Mouse (Mus musculus) thymus, postnatal 25 days (tissue): Measurements from ENCODE around the gene Shisa5.
A peak's percentile ranks its signal among the peaks of the same experiment; 100 is the strongest.

Source experiments
- DNase-seq: peaks from one replicate; pipeline ENCODE4 v3.0.0; 2022

The Shisa5 gene

DNA sequence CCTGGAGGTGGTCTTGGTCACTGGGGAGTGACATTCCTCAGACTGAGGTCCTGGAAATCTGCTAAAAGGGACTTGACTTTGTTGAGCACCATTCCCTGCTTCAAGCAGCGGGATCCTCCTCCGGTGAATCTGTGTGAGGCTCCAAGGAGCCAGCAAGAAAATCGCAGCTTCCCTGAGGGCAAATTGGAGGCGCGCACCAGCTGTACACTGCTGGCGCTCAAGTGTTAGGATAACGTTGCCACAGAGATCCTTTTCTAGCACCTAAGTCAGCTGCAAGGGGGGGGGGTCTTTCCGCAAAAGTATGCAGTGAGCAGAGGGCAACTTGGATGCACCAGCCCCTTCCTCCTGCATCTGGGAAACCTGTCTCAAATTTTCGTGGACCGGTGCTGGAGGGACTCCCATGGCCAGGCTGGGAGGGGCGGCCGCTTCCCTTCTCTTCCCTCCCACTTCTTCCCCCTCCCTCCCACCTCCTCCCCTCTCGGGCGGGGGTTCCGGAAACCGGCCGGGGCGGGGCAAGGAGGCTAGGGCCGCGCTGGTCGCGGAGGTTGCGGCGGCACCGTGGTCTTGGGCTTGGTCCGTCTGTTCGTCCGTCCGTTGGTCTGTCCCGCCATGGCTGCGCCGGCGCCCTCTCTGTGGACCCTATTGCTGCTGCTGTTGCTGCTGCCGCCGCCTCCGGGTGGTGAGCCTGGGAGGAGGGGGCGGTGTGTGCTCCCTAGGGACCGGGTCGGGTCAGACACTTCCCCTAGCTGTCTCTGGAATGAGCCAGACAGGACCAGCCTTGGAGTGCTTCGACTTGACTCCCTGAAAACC, at the start of gene Shisa5:
Shisa5 (plus strand) TSS at position 480 of the 810 bp plus-strand sequence.
- DNase-seq: peak; percentile 80

DNA sequence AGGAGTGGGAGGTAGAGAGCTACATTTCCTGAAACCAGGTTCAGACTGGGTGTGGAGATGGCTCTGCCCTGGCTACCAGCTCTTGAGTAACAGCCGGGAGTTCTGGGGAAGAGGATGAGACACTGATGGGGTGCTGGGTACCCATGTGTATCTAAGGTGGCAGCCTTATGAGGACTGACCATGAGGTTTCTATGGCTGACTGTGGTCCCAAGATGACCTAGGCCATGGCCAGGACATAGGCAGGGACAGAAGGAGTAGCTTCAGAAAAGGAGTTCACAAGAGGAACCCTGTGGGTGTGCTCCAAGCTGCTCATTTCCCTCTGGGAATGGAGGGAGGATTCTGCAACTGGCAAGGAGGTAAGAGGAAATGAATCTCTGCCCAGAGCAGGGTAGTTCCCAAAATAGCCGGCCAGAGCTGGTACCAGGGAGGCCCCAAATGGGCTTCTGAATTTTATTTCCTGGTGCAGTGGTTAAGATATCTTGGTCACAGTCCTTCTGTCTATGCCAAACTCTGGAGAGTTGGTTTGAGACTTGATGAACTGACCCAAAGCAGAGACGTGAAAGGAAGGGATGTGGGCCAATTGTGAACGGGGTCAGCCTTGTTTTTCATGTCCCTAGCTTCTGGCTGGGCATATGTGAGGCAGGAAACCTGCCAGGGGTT, 48.4 kb upstream of the Shisa5 start:
- no peak for DNase-seq

DNA sequence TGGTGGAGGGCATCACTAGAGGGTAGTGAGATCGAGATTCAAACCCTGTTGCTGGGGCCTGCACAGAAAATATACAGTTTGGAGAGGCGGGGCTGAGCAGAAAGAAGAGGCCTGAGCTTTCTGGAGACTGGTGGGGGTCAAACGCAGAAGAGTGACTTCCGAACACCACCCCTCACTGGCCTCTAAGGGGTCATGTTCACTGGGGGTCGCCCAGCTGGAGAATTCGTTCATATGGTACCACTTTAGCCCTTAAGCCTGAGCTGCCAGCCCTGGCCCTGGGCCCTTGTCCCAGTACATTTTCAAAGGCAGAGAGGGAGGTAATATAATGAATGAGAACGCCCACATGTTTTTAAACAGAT, 47.9 kb upstream of the Shisa5 start:
- no peak for DNase-seq

DNA sequence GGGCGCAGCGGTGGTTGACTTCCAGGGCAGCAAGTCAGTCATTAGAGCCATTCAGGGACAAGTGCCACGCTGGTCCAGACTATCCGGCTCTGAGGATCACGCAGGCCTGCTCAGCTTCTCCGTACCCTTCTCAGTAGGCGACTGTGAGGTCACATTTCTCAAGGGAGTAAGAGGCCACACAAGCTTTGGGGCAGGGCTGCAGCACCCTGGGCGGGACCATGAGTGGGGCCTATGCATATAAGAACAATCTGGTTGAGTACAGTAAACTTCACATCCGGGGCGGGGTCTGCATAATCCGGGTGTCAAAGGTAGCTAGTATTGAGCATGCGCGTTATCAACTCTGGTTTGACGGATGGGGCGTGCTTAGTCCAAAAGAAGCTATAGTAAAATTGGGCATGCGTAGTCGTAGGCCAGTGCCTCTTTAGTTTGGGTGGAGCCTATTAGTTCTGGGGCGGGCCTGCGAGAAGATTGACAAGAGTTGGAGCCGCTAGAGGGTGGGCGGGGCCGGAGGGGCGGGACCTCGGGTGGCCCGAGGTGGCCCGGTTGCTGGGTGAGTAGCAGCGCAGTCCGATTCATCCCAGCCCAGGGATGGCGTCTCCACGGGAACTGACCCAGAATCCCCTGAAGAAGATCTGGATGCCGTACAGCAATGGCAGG, 46.8 kb upstream of the Shisa5 start, which contains the start of gene Pfkfb4:
Pfkfb4 (plus strand) TSS at position 351 of the 657 bp plus-strand sequence.
- peak; percentile 91 for DNase-seq

DNA sequence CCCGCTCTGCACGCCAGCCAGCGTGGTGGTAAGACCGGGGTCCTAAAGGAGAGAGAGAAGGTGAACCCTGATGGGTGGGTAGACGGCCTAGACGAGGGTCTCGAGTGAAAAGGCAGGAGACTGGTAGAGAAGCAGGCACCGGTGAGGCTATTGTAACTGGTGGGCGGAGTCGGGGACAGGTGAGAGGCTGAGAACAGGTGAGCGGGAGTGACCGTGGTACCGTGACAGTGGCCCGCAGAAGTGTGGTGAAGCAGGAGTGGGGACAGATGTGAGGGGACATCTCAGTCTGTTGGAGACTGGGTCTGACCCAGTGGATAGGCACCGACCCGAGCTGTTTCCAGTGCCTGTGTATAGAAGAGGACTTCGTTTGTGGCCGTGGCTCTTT, 46.3 kb upstream of the Shisa5 start:
- DNase-seq: no peak

DNA sequence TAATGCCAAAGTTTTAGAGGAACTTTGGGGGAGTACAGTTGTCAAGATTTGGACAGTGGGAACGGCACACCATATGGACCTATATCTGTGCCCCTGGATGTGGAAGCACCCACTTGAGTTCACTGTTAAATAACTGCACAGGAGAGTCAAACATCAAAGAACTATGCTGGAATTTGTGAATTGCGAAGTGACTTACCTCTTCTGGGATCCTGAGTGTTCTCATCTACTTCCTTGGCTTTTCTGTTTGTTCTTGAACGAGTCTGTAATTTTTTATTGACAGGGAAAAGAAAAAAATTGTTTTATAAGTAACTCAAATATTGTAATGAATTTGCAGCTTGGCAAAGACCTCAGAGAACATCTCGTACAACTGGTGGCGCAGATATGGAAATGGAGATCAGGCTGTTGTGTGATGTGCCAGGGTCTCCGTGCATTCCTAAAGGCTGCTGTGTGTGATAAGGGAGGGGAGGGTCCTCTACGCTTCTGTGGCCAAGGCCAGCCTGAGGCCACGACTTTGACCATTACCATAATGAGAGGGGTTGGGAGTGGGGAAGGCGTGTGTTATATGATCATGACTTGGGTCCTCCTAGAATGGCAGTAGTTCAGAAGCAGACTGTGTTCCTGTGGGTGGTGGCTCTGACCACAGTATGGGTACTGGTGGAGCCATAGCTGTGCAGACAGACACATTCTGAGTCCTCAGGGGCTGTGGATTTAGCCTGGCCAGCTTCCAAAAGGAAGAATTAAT, 45.6 kb upstream of the Shisa5 start:
- no peak for DNase-seq

DNA sequence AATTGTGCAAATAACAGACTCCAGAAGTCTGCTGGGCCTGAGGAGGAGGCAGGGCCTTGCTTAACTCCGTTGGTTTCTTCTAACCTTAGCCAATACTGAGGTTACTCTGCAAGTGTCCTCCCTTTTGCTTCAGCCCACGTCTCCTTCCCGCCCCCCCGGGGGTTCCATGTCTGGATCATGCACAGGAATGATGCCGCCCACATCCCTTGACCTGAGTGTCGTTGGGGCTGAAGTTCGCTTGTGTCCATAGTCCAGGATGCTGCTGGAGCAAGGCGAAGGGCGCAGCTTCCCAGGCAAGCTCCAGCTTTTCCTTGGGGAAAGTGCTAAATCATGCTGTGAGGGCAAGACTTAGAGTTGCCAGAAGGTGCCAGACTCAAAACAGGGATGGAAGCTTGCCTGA, 42.0 kb upstream of the Shisa5 start:
- DNase-seq: no peak

DNA sequence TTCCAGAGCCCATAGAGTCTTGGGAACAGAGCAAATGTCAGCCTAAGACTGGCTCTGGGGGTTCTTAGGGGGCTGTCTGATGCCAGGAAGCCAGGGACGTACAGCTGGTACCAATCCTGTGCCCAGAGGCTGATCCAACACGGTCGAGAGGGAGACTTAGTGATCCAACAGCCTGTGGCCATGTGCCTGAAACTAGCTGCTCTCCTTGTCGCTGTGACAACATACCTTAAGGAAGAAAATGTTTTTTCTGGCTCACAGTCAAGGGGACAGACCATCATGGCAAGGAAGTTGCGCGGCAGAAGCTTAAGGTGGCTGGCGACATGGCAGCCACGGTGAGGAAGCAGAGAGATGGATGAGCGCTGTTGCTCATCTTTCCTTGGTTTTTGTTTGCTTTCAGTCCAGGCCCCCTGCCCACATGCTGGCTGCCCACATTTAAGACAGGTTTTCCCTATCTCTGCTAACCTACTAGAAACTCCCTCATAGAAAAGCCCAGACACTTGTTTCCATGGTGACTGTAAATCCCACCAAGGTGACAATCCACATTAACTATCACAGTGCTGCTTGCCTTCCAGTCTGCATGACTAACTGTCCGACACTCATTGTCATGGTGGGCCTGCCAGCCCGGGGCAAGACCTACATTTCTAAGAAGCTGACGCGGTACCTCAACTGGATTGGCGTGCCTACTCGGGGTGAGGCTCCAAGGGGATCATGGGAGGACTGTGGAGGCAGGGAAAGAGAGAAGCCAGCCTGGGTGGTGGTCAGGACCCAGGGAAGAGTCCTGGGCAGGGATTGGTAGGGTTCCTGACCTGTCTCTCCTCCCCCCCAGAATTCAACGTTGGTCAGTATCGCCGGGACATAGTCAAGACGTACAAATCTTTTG, 39.8 kb upstream of the Shisa5 start:
- DNase-seq: no peak

DNA sequence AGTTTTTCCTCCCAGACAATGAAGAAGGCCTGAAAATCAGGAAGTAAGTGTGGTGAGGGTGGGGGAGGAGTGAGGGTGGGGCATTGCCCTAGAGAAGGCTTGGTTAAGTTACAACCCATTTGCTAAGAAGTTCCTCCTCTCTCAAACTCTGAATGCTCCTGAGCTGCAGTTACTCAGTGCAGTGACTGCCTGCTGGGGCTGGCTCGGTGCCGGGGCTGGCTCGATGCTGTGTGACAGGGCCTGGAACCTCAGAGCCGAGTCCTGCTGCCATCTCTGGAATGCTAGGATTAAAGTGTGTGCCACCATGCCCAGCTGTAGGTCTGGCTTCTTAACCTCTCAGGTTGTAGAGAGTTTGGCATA, 39.2 kb upstream of the Shisa5 start:
- DNase-seq: no peak

DNA sequence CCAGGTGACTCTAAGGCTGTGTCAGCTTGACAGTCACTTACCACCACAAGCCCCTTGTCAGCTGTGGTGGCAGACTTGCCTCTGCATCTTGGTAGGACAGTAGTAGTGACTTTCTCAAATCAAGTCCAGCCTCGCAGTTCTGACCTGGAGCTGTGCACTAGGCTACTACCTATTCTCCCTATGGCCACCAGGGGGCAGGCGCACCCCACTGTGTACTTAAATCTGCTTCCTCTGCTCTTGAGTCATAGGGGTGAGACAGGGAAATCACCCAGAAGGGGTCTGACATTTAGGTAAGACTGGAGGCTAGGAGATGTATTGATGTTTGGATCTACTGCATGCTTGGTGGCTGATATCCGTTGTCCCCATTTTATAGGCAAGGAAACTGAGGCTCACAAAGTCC, 37.6 kb upstream of the Shisa5 start:
- DNase-seq: peak; percentile 65

DNA sequence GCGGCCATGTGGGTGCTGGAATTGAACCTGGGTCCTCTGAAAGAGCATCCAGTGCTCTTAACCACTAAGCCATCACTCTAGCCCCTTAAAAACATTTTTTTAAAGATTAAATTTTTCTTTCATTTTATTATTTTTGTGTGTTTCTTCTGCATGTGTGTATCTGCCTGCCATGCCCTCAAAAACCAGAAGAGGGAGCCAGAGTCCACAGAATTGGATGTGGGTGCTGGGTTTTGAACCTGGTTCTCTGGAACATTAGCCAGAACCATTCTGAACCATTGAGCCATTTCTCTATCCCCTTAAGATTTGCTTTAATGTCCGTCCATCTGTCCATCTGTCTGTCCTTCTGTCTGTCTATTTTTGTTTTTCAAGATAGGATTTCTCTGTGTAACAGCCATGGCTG, 35.2 kb upstream of the Shisa5 start:
- DNase-seq: peak; percentile 53

DNA sequence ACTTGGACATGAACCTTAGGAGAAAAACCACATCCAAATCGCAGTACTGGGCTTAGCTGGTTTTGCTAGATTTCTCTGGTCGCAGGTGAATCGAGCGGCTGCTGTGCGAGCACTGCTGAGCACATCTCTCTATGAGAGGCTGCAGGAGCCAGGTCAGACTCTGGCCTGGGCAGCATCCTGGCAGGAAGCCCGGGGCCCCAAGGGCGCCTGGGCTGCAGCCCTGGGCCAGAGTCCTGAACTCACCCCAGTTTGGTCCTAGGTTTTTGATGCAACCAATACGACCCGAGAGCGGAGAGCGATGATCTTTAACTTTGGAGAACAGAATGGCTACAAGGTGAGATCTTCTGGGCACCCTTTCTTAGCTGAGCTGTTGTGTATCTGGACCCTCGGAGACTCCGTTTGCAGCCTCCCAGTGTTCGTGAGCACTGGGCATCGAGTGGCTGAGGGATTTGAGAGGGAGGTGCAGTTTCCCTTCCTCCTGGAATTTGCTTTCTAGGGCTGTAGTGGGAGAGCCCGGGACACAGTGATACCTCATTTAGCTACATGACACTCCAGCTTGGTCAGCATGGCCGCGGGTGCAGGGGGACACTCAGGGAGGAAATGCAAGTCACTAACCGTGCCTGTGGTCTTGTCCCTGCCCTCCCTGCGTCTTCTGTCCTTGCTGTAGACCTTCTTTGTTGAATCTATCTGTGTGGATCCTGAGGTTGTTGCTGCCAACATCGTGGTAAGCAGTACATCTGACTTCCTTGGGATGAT, 31.2 kb upstream of the Shisa5 start:
- DNase-seq: no peak

DNA sequence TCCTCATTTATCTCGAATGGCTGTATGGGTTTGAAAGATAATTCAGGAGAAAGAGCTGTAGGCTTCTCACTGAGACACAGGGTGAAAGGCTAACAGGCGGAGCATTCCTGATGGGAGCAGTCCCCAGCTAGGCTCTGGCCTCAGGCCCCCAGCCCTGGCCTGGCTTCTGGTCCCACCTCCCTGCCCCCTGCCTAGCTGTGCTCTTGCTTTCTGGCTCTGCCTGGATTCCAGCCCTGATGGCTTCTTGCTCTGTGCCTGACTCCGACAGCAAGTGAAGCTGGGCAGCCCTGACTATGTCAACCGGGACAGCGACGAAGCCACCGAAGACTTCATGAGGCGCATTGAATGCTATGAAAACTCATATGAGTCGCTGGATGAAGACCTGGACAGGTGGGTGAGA, 30.3 kb upstream of the Shisa5 start:
- no peak for DNase-seq

DNA sequence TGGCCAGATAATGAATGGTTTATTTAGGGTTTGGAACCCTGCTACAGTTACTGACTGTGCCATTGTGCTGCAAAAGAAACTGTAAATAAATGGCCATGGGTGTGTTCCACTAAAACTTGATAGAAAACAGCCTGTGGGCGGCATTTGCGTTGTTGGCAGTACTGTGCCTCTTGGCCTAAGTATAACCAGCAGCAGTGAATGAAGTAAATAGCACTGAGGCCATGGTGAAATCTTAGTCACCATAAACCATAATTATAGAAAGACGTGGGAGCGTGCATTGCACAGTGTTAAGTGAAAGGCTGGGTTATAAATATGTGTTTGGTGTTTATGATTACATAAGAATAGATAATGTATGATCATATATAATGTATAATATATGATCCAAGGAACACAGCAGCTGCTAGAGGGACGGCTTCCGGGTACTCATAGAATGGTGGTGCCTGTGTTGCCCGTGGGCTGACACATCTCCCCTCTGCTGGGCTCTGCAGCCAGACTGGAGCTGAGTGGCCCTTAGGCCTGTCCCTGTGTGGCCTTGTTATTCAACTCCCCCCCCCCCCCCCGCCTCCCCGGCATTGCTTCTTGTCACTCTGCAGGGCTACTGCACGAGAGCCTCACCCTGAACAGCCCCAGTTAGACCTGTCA, 29.2 kb upstream of the Shisa5 start:
- DNase-seq: no peak

DNA sequence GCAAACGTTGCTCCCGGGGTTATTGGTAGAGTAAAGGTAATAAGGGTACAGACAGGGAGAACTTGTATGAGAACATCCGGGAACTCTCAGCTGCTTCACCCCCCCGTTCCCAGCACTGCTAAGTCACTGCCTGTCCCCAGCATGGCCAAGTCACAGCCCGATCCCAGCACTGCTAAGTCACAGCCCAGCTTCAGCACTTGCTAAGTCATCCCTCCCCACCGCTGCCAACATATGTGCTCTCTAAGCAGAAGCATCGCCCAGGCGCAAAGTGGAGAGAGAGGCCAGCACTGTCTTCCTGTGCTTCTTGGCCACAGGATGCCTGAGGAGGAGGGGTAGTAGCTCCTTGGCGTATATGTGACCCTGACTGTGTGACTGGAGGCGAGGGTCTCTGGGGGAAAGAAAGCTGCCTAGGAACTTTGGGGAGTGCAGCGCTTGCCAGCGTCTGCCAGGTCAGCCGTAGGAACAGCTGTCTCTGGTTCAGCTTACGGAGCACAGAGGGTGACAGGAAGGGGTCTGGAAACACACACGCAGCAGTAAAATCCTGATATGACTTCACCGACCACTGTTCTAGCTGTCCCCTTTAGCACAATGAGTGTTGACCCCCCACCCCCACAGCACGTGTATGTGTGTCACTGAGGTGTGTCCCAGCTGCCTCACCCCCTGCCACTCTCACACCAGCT, 28.6 kb upstream of the Shisa5 start:
- DNase-seq: no peak

DNA sequence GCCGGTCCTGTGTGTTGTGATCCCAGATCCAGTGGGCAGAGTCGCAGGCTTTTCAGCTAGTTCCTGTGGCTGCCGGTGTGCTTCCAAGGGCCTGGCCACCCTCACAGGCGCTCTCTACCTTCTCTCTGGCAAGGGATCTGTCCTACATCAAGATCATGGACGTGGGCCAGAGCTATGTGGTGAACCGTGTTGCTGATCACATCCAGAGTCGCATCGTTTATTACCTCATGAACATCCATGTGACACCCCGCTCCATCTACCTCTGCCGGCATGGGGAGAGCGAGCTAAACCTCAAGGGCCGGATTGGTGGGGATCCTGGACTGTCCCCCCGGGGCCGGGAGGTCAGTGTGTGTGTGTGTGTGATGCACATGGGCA, 28.1 kb upstream of the Shisa5 start:
- no peak for DNase-seq

DNA sequence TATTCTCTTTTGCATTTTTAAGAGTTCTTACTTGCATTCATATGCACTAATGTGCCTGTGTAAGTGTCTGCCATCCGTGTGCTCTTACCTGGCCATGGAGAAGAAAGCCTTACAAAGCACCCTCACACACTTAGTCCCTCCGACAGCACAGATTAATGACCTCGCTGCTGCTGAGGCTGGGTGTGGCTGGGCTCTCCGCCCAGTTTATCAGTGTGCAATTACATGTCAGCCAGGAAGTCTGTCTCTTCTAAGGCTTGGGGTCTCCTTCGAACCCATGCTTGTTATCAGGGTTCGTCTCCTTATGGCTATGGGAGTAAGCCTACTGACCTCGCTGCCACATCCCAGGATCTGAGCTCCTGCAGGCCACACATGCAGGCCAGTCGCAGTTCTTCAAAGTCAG, 23.0 kb upstream of the Shisa5 start:
- DNase-seq: no peak

DNA sequence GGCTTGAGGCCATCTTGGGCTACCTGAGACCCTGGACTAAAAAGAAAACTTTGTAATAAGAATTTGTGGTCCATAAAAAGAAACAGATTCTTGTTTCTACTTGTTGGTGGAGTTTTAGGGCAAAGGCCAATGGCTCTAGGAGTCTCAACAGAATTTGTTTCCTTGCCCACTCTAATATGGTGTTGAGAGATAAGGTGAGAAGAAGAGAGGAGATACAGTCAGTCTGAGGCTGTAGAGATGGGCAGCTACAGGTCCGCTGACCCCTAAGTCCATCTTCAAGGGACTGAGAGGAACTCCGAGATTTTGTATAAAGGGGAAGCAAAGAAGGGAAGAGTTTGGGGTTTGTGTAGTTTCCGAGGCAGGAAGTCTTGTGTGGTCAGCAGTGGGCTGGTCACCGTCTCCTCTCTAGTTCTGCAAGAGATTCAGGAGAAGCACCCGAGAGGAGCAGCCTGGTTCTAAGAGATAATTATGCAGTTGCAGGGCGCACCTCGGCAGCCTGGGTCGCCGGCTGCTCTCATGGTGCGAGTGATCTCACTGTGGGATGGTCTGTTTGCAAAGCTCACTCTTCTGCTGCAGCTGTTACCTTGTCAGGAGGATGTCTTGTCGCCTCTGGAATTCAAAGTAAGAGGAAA, 21.3 kb upstream of the Shisa5 start:
- DNase-seq: no peak

DNA sequence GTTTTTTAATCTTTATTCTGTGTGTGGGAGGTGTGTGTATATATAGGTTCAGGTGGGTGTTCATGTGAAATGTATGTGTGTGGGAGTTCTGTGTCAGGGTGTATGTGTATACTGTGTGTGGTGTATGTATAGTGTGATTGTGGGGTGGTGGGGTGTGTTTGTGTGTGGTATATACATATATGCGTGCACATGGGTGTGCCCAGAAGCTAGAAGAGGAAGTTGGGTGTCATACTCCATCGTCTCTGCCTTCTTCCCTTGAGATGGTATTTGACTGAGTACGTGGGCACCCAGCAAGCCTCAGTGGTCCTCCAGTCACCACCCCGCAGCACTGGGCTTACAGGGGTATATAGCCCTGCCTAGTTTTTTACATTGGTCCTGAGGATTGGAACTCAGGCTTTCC, 16.9 kb upstream of the Shisa5 start:
- no peak for DNase-seq
